Mouse (Mus musculus) hindbrain, embryonic 11.5 days (tissue): ENCODE results near the gene Pdzk1. TPM values are rescaled to one million over a fixed set of nuclear protein-coding genes. Genes with fewer than 3 reads are reported as not detected.

Source experiments
- ATAC-seq: fragments of 200-750 bp; cut with Nextera tagmentation; 2 replicates; pipeline ENCODE4 v1.8.0; 2017; ENCODE audit warnings: mild to moderate bottlenecking, moderate TSS enrichment, moderate library complexity; ENCODE audit not compliant: low FRiP score
- DNase-seq: peaks from one replicate; pipeline ENCODE4 v3.0.0-alpha.2; 2015; ENCODE audit warnings: low spot score
- H3K27ac ChIP-seq: fragments of 300-500 bp; sonication (generic); 2 replicates; pipeline ENCODE4 v1.5.1; 2014; ENCODE audit warnings: mild to moderate bottlenecking, low read depth, low read length
- H3K27me3 ChIP-seq: fragments of 300-500 bp; sonication (generic); 2 replicates; pipeline ENCODE4 v1.6.1; 2014; ENCODE audit warnings: mild to moderate bottlenecking, low read length, moderate library complexity, mixed read lengths; ENCODE audit not compliant: control insufficient read depth, insufficient read depth
- H3K36me3 ChIP-seq: fragments of 300-500 bp; sonication (generic); 2 replicates; pipeline ENCODE4 v1.6.1; 2014; ENCODE audit warnings: mild to moderate bottlenecking, low read length, moderate library complexity, mixed read lengths; ENCODE audit not compliant: control insufficient read depth, insufficient read depth
- H3K4me1 ChIP-seq: fragments of 300-500 bp; sonication (generic); replicated peaks from 2 replicates; pipeline ENCODE4 v1.6.1; 2014; ENCODE audit warnings: low read length, mixed read lengths; ENCODE audit not compliant: control insufficient read depth, insufficient read depth
- H3K4me2 ChIP-seq: fragments of 300-500 bp; sonication (generic); replicated peaks from 2 replicates; pipeline ENCODE4 v1.6.1; 2014; ENCODE audit warnings: mild to moderate bottlenecking, low read depth, low read length
- H3K4me3 ChIP-seq: fragments of 300-500 bp; sonication (generic); 2 replicates; pipeline ENCODE4 v1.5.1; 2014; ENCODE audit warnings: low read depth, low read length
- H3K9ac ChIP-seq: fragments of 300-500 bp; sonication (generic); 2 replicates; pipeline ENCODE4 v1.6.1; 2014; ENCODE audit warnings: low read depth, low read length
- H3K9me3 ChIP-seq: fragments of 300-500 bp; sonication (generic); 2 replicates; pipeline ENCODE4 v1.6.1; 2016; ENCODE audit warnings: low read length; ENCODE audit not compliant: control insufficient read depth
- WGBS: fragments of 180-500 bp; shearing (Covaris S2); extraction: QIAGEN DNeasy Blood & Tissue Kit; methylation state at CpG from one replicate; pipeline ENCODE4 v1.1.7; 2014; 5-methylcytosine and 5-hydroxymethylcytosine counted together
- polyA plus RNA-seq: library from polyadenylated mRNA; unstranded; fragments of >200 nt; fragmentation: Nextera tagmentation; extraction: Ambion mirVana; gene quantifications from 2 replicates; pipeline ENCODE4 v1.2.1, GENCODE M21; 2014

Pdzk1 gene
- polyA plus RNA-seq, 1 experiment from 2014 or later, result not detected

DNA sequence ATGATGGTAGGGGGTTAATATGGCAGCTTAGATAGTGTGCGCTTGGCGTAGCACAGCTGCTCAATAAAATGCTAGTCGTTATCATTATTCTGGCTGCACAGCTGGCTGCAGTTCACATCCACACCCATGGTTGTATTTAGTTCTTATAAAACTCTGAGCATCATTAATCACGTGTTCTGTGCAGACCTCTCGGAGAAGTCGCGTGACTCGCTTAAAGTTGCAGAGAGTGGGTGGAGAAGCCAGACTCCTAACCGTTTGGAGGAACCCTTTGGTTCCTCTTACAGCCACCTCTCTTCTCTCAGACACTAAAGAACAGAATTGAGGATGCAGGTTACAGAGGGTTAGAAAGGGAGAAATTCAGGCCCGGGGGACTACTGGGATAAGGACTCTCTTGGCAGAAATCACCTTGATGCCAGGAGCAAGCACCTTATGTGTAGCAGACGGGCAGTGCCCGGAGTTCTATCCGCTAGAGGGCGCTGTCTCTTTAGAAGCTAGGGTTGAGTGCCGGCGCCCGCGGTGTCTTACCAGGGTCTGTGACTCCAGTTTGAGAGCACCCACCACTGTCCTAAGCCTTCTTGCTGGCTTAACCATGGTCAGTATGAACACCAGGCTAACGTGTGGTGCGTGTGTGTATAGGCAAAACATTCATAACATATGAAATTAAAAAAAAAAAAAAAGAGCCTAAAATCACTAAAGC is 16.5 kb upstream of the Pdzk1 start:
- no peak overlapping the region for H3K27ac ChIP-seq
- ATAC-seq (no peak), DNase-seq (peak; percentile 83)
- H3K4me3 ChIP-seq, result no peak overlapping the region
- no peaks in the 10 kb centered on the region for H3K27me3 ChIP-seq
- H3K9me3 ChIP-seq, result no peaks in the 10 kb centered on the region
- 46% methylated on average over 20 of the region's 20 CpGs for WGBS
- H3K36me3 ChIP-seq, result no peaks in the 10 kb centered on the region
- no peak overlapping the region for H3K4me2 ChIP-seq
- H3K4me1 ChIP-seq, result no peaks in the 10 kb centered on the region
- H3K9ac ChIP-seq, result no peak overlapping the region

DNA sequence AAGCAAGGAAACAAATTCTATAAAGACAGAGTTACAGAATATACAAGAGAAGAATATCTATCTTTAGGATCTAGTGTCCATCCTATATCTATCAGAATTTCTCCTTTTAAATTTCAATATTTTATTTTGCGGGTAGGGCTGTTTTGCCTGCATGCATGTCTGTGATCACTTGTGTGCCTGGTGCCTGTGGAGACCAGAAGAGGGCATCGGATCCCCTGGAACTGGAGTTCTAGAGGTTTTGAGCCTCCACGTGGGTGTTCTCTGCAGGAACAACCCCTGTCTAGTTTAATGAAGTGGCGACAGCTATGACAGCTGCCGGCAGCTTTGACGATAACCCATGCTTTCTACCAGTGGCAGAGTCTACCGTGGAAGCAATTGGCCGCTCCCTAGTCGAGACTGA is 16.0 kb upstream of the Pdzk1 start:
- WGBS, result 35% methylated on average over 9 of the region's 9 CpGs
- Histone ChIP-seq H3K4me1 (no peaks in the 10 kb centered on the region), H3K9ac (no peak overlapping the region), H3K9me3 (no peaks in the 10 kb centered on the region), H3K27me3 (no peaks in the 10 kb centered on the region), H3K27ac (no peak overlapping the region), H3K4me2 (no peak overlapping the region), H3K4me3 (no peak overlapping the region), H3K36me3 (no peaks in the 10 kb centered on the region)
- ATAC-seq (no peak), DNase-seq (peak; percentile 34)

DNA sequence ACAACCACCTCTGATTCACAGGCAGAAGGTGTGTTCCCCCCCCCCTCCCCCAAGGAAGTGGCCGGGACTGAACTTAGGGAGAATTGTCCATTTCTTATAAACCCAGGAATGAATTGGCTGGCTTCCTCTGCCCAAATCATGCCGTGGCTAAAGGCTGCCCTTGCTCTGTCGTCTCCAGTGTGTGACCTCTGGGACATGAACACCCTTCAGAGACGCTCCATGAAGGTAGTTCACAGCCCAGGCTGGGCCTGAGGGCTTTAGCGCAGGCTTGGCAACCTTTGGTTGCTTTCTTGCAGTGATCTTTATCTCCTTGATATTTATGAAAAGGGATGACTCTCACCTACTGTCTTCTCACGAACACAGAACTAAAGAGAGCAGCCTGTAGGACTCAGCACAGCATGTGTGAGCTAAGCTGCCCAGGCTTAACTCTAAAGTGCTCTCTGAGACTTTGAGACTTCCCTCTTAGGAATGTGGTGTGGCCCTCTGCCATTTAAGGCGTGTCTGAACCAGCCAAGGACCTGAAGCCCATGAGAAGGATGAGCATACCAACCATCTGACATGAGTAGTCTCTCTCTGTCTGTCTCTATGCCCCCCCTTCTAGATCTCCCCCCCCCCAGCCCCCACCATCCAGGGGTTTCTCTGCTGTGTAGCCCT is 15.4 kb upstream of the Pdzk1 start:
- no peak overlapping the region for H3K27ac ChIP-seq
- ATAC-seq (no peak), DNase-seq (no peak)
- H3K27me3 ChIP-seq, result no peaks in the 10 kb centered on the region
- H3K4me1 ChIP-seq, result no peaks in the 10 kb centered on the region
- H3K4me3 ChIP-seq, result no peak overlapping the region
- H3K9me3 ChIP-seq, result no peaks in the 10 kb centered on the region
- H3K36me3 ChIP-seq, result no peaks in the 10 kb centered on the region
- WGBS, result 65% methylated on average over 7 of the region's 7 CpGs
- no peak overlapping the region for H3K4me2 ChIP-seq
- no peak overlapping the region for H3K9ac ChIP-seq

DNA sequence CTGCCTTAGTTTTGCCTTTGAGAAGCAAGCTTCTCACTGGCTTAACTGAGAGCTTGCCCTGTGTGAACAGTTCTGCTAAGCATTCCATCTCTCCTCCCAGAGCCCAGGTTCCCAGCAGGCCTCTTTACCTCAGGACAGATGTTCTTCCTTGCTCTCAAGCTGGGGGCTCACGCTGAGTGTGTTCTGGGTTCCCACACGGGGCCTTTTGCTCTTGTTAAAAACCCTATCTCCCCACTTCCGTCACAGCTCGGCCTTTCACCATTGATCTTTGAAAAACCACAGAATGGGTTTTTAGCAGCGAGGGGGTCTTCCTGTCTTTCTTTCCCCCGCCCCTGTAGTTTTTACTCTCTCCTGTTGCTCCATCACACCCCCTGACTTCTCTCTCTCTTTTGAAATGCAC is 14.7 kb upstream of the Pdzk1 start:
- H3K9me3 ChIP-seq, result no peaks in the 10 kb centered on the region
- H3K27ac ChIP-seq, result no peak overlapping the region
- WGBS, result 40% methylated on average over 6 of the region's 6 CpGs
- no peak overlapping the region for H3K9ac ChIP-seq
- no peak overlapping the region for H3K4me2 ChIP-seq
- no peaks in the 10 kb centered on the region for H3K4me1 ChIP-seq
- H3K27me3 ChIP-seq, result no peaks in the 10 kb centered on the region
- no peak overlapping the region for H3K4me3 ChIP-seq
- ATAC-seq (no peak), DNase-seq (no peak)
- no peaks in the 10 kb centered on the region for H3K36me3 ChIP-seq

DNA sequence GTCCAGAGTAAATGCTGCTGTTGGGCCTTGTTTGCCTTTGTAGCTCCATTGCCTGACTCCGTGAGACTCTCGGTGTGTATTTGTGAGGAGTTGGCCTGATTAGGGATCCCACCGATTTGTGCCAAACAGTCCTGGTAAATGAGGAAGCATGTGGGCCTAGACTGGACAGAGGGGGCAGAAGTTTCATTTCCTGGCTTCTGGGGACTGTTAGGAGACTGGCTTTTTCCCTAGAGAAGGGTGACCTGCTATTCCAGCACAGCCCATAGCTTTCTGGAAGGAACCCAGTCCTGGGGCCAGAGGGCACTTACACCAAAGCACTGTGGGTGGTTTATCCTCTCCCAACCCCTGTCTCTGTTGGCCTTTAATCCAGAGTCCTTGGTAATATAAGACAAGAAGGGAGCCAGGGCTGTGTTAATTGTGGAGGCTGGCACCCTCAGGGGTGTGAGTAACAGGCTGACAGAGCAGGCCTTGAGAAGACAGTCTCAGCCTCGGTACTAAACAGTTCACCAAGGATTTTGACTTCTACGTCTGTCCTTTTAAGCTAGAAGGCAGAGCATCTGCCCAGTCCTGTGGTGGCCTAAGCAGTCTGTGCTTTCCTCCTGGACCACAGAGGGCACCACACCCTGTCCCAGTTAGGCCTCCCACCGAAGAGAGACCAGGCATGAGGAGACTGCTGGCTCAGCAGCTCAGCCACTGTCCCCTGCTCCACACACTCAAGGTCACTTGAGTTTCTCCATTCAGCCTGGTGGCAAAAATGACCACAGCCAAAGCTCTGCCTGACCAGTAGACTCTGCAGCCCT is 8.8 kb upstream of the Pdzk1 start:
- H3K4me3 ChIP-seq, result no peak overlapping the region
- H3K27me3 ChIP-seq, result no peaks in the 10 kb centered on the region
- H3K9me3 ChIP-seq, result no peaks in the 10 kb centered on the region
- no peaks in the 10 kb centered on the region for H3K4me1 ChIP-seq
- no peak for DNase-seq
- no peak for ATAC-seq
- no peak overlapping the region for H3K27ac ChIP-seq
- 89% methylated on average over 6 of the region's 6 CpGs for WGBS
- no peak overlapping the region for H3K9ac ChIP-seq
- H3K36me3 ChIP-seq, result no peaks in the 10 kb centered on the region
- H3K4me2 ChIP-seq, result no peak overlapping the region

DNA sequence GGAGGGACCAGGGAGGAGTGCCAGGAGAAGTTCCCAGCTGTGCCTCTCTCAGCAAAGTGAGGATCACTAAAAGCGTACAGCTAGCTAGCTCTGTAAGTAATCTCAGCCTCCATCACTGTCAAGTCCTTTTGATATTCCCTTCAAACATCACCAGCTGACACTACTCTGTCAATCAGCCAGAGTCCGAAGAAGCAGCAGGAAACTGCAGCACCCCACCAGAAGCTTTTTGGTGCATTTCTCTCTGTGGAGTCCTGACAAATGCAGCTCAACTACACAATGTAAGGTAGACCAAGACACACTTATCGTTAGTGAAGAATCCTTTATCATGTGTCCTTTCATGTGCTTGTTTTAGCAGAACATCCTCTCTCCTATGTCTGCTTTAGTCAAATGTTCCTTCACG is 7.5 kb upstream of the Pdzk1 start:
- Histone ChIP-seq H3K27me3 (no peaks in the 10 kb centered on the region), H3K4me3 (no peak overlapping the region), H3K4me1 (no peaks in the 10 kb centered on the region), H3K9ac (no peak overlapping the region), H3K27ac (no peak overlapping the region), H3K4me2 (no peak overlapping the region), H3K36me3 (no peaks in the 10 kb centered on the region), H3K9me3 (no peaks in the 10 kb centered on the region)
- 92% methylated on average over 4 of the region's 4 CpGs for WGBS
- DNase-seq (no peak), ATAC-seq (no peak)

DNA sequence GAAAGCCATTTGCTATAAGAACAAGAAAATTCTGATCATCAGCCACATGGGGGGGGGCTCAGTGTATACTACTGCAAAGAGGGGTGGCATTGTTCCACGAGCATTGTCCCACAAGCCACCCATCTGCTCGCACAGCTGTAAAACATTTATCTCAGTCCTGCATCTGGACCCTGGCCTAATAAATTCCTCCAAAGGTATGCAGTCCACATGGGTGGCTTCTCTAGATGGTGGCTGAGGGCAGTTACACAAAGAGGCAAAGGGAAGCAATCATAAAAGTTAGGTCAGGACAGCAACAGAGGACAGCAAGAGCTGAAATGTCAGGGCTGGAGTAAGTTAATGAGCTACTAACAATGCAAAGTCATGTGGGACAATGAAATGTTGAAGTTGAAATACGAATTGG is 5.4 kb upstream of the Pdzk1 start:
- 61% methylated on average over 3 of the region's 3 CpGs for WGBS
- H3K9ac ChIP-seq, result no peak overlapping the region
- H3K4me3 ChIP-seq, result no peak overlapping the region
- no peaks in the 10 kb centered on the region for H3K4me1 ChIP-seq
- H3K27me3 ChIP-seq, result no peaks in the 10 kb centered on the region
- H3K36me3 ChIP-seq, result no peaks in the 10 kb centered on the region
- no peak overlapping the region for H3K4me2 ChIP-seq
- DNase-seq (no peak), ATAC-seq (no peak)
- H3K9me3 ChIP-seq, result no peaks in the 10 kb centered on the region
- H3K27ac ChIP-seq, result no peak overlapping the region

DNA sequence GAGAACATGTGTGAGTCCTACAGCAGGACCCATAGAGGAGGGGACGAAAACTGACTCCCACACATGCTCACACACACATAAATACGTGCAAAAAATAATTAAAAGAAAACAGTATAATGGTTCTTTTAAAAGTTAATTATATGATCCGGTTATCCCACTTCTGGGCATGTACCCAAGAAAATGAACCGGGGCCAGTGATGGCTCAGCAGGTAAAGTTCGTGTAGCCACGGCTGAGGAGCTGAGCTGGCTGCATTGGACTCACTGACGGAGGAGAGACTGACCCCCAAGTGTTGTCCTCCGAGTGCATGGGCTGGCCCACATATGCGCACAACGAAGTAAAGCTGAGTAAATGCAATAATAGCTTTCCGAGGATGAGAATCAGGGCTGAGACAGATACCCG is 4.5 kb upstream of the Pdzk1 start:
- H3K27ac ChIP-seq, result no peak overlapping the region
- H3K4me3 ChIP-seq, result no peak overlapping the region
- 90% methylated on average over 12 of the region's 12 CpGs for WGBS
- no peak overlapping the region for H3K9ac ChIP-seq
- no peaks in the 10 kb centered on the region for H3K9me3 ChIP-seq
- H3K4me1 ChIP-seq, result no peaks in the 10 kb centered on the region
- no peak for ATAC-seq
- DNase-seq, result no peak
- no peaks in the 10 kb centered on the region for H3K27me3 ChIP-seq
- H3K36me3 ChIP-seq, result no peaks in the 10 kb centered on the region
- H3K4me2 ChIP-seq, result no peak overlapping the region
